Mouse (Mus musculus): ENCODE measurements around the gene Gm21188. TPM values are rescaled to one million over a fixed set of nuclear protein-coding genes. Genes with fewer than 3 reads are reported as not detected.
"Not testable (repeated sequence)": the region's sequence is repeated elsewhere in the genome, so short reads cannot be mapped to it uniquely, and the experiment has no call there.

Gene Gm21188
- total RNA-seq, 1 experiment from 2014 or later, result 0.12 TPM

DNA sequence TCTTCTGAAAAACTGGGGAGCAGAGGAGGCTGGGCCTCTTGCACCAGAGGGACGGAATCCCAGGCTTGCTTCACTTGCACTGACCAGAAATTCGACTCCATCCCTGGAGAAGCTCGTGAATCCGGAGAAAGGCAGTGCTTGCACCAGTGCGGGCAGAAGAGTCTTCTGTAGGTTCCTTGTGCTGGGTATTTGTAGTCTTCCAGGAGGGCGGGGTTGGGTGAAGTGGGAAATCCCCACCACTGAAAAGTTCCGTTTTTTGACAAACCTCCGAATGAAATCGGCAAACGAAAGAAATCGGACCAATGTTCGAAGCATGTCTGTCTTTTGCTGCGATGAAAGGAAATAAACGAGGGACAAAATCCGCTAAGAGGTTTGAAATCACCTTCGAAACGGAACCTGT, 25.1 kb downstream of the Gm21188 start, which contains the start of gene Gm36079:
Gene Gm36079 (minus strand): TSS at position 101 of the 400 bp plus-strand sequence.
- DNase-seq, result not testable (repeated sequence)

DNA sequence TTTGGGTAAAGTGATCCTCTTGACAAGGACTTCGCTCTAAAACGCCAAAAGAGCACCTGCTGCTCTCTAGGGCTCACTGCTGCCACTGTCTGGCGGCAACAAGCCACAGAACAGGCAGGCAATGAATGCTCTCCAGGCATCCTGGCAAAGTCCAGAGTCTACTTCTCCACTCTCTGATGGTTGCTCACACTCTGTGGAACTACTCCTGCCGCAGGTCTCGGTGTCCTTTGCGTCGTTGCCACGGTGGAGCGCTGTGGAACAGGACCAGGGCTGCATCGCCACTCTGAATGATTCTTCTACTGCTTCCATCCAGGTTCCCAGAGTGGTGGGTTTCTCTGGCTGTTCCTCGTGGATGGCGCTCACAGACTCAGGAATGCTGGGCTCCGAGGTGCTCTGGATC, 25.6 kb downstream of the Gm21188 start:
- not testable (repeated sequence) for DNase-seq

GRCm38 (mm10) chr13:120025576-120025975, 26.4 kb downstream of the Gm21188 start:
- not testable (repeated sequence) for DNase-seq

DNA sequence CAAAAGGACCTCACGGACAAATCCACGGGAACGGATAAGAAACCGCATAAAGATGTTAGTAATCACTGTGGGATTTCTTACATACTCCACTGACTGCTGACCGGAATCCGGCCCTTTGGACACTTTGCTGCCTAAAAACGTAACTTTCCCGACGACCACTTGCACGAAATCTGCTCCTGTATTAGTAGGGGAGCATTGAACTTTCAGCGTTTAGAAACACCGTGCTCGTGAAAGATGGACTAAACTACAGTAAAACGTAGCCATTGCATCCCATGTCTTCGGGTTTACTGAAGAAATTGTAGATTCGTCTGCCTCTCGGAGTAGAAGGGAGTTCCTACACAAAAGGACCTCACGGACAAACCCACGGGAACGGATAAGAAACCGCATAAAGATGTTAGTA, 27.0 kb downstream of the Gm21188 start:
- DNase-seq, result not testable (repeated sequence)

DNA sequence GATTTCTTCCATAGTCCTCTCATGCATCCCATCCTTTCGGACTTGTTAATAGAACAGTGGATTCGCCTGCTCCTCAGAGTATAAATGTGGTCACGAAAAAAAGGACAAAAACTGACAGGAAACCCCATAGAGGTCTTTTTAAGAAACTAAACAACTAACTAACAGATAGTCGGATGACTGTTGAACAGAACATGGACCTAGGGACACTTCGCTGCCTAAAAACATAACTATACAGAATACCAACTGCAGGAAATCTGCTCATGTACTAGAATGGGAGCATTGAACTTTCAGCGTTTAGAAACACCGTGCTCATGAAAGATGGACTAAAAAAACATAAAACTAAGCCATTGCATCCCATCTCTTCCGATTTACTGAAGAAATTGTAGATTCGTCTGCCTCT, 27.4 kb downstream of the Gm21188 start:
- not testable (repeated sequence) for DNase-seq

DNA sequence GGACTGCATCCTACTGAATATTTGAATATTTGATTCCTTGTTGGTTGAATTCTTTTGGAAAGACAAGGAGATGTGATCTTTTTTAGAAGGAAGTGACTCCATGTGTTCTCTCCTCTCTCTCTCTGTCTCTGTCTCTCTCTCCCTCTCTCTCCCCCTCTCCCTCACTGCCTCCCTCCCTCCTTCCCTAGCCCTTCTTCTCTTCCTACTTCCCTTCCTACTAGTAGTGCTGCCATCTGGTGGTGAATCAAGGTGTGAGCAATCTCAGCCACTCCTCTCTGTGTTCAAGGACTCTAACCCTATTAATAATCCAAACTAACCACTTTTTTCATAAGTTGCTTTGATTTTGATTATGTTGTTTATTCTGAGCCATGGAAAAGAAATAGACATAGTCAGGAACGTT, 30.5 kb downstream of the Gm21188 start:
- DNase-seq, result not testable (repeated sequence)

DNA sequence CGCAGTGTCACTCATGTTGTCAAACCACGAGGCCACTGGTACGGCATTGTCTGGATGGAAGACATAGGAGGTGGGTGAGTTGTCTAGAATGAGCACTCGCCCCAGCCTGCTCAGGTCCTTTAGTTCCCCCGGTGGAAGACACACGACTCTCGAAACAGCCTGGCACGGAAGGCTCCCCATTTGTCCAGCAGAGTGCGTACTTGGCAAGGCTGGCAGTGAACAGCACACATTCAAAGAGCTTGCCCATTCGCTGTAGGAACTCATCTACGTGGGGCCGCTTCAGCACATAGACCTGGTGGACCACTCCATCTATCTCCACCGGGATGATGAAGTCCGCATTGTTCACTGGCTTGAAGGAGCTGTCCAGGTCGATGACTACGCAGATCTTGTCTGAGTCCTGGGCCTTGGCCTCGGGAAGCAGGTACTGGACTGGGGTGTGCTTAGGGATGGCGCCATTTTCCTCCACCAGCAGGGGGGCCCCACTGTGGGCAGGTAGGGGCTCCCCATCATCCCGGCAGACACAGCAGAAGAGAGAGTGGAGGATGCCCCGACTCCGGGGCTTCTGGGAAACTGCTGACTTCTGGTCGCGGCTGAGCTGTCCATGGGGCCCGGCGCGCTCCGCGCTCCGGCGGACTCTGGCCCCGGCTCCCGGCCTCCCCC, 36.5 kb downstream of the Gm21188 start:
- not testable (repeated sequence) for DNase-seq

- not testable (repeated sequence) for DNase-seq
Observed at GRCm38 (mm10) chr13:120013962-120014361, 38.0 kb downstream of the Gm21188 start.

DNA sequence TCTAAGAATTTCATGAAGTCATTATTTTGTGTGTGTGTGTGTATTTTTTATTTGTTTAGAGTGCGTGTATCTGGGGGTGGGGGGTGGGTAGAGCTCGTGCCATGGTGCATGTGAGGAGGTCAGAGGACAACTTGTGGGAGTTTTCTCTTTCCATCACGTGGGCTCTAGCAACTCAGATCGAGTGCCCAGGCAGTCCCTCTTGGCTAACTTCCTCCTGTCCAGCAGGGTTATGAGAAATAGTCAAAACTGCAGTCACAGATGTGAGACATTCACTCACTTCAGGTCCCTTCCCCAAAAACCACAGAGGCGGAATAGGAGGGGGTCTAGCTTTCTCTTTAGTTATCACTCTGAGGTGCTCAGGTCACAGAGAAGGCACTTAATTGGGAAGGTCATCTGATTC, 38.5 kb downstream of the Gm21188 start:
- not testable (repeated sequence) for DNase-seq

DNA sequence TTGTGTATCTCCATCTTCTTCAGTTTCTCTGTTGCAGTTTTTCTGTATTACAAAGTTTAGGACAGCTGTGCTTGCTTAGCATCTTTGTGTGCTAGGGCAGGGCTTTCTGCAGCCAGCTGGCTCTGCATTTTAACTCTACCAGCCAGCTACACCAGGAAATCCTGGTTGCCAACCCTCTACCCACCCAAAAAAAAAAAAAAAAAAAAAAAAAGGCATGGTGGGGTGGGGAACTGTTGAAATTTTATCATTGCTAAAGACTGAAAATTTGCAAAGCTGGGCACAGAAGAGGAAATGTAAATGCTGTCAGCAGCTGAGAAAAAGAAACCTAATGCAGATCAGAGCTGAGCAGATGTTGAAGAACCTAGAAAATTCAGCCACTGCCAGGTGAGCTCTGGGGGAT, 41.9 kb downstream of the Gm21188 start:
- DNase-seq, result not testable (repeated sequence)

- DNase-seq, result not testable (repeated sequence)
Observed at GRCm38 (mm10) chr13:119999215-119999614, 52.8 kb downstream of the Gm21188 start.

DNA sequence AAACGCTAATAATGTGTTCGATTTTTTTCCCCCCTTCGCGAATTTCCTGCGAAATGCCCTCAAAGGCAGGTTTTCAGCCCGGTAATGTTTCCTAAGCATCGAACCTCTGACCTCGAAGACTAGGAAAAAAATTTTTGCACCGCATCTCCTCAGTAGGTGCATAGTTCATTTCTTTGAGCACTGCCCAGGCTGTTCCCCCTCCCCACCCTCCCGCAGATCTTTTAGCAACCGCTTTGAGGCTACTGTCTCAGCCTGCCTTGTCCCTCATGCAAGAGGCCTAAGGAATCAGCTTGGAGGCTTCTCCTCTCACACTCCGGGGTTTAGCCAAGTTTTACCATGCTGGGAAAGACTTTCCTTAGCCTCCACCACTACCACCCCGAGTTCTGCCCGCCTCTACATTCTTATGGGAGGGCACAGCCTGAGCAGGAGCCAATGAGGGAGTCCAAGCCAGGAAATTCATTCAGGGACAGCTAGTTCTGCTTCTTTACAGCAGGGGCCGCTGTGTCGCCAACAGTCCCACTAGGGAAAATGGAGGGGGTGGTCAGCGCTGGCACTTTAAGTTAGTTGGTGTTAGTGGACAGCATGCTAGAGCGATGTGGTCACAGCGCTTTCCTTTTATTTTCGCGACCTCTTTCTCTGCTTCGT, 53.4 kb downstream of the Gm21188 start:
- not testable (repeated sequence) for DNase-seq

DNA sequence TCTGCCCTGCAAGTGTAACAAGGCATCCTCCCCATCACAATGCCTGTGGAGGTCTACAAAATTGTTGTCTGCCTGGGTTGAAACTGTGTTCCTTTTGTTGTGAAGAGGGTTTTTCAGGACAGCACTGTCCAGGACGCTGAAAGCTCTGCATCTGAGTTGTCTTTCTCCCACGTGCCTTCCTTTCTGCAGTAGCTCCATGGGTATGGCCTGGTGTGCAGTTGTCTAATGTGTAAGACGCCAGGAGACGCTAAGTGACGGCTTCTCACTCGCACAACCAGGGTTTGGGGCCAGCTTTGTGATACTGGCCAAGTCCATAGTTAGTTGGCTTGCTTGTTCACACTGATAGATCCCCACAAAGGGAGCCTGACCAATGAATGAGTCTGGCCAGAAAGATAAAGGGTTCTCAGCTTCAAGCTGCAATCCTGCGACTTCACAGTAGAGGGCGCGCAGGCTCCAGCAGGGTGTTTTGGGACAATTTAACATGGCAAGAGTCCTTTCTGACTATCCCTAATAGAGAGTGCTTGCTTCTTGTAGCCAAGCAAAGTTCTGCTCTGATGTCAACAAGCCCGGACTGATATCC, 60.0 kb downstream of the Gm21188 start:
- not testable (repeated sequence) for DNase-seq

DNA sequence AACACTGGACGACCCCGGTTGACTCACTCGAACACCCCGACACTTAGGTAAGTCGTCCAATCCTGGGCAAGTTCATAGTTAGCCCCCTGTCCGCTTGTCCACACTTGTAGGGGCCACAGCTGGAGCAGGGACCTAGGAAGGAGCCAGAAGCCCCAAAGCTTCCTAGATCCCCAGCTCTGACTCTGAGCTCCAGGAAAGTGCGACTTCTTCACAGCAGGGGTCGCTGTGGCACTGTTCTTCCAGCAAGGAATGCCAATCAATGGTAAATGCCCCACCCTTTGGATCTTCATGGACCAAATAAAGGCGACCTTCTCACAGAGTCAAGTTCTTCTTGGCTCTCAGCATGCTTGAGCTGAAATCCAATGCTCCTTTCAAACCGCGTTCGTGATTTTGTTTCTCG, 60.7 kb downstream of the Gm21188 start:
- not testable (repeated sequence) for DNase-seq

Other genes with a start within 250 kb of the Gm21188 start
- not detected in 2 replicates for gene AF067063, start 222.0 kb downstream of the Gm21188 start, total RNA-seq (2021)
- not detected in 2 replicates for gene D13Ertd608e, start 216.2 kb downstream of the Gm21188 start, total RNA-seq (2021)
- not detected in 2 replicates for gene Tcstv1, start 157.4 kb downstream of the Gm21188 start, total RNA-seq (2021)
- gene Gm21761, start 122.9 kb downstream of the Gm21188 start, total RNA-seq (2021), result not detected in 2 replicates
- not detected in 2 replicates for gene B020031M17Rik, start 101.4 kb downstream of the Gm21188 start, total RNA-seq (2021)
- gene Gm36079, start 25.2 kb downstream of the Gm21188 start, total RNA-seq (2021), result not detected in 2 replicates
- not detected in 2 replicates for gene Gm20767, start 88.1 kb upstream of the Gm21188 start, total RNA-seq (2021)
- not detected in 2 replicates for gene Gm21818, start 120.2 kb upstream of the Gm21188 start, total RNA-seq (2021)
- gene Gm21762, start 163.8 kb upstream of the Gm21188 start, total RNA-seq (2021), result not detected in 2 replicates
- gene Gm21731, start 186.9 kb upstream of the Gm21188 start, total RNA-seq (2021), result not detected in 2 replicates
- gene AF067061, start 210.9 kb upstream of the Gm21188 start, total RNA-seq (2021), result not detected in 2 replicates
- not detected in 2 replicates for gene BC147527, start 248.2 kb upstream of the Gm21188 start, total RNA-seq (2021)

Measured in adrenal gland, postnatal 25 days (tissue).